Mouse (Mus musculus): ENCODE measurements around the gene Nkx2-5.

Gene Nkx2-5

DNA sequence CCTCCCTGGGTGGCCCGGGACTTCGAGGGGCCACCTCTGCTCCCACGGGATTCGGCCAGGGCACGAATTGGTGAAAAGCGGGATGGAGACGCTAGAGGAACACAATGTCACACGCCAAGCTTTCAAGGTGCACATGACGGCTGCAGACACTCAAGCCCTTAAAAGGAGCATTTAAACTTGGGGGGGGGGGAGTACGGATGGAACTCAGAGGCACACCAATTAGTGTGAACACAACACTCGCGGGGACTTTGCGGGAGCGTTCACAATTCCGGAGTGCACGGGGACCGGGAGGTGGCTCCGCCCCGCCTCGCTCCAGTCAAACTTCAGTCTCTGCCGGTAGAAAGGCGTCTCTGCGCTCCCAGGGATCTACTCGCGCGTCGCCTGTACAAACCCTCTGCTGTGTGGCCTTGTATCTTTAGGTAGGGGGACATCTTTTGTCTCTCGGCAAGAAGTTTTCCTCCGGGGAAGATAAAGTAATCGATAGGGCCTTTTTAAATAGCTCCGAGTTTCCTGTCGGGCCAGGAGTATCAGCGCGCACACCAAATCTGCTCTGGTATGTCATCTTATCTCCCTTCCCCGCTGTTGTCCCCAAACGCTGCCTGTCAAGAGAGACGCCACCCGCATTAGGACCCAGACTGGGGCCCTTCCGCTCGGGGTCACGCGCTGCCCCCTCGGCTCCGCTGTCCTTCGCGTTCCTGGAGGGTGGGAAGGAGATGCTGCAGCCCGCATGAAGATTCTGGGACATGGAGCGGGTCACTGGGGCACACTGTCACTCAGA, 5.7 kb upstream of the Nkx2-5 start:
- no peak for DNase-seq (ENCODE audit: low spot score)

DNA sequence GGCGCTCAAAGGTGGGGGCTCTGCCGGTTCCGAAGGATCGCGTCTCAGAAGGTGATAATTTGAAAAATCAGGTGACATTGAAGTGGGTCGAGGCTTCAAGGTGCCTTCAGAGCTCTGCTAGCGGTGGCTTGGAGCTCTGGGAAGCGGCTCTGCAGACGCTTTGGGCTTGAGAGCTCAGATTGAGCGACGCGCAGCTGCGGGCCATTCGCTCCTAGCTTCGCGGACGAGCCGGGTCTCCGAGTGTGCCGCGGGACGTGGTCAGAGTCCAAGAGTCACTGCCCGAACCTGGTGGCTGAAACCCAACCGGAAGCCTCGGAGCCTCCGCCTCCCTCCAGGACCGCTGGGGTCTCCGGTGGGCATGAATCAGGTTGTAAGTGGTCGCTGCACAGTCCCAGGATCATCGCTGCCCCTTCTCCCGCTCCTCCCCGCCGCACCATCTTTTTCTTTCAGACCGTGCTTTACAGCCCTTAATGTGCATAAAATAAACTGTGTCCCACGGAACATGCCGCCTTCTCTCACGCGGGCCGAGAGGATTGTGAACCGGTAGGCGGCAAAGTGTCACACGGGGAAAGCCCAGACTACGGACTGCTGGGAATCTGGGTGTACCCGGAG, 5.0 kb upstream of the Nkx2-5 start:
- DNase-seq (ENCODE audit: low spot score): no peak

DNA sequence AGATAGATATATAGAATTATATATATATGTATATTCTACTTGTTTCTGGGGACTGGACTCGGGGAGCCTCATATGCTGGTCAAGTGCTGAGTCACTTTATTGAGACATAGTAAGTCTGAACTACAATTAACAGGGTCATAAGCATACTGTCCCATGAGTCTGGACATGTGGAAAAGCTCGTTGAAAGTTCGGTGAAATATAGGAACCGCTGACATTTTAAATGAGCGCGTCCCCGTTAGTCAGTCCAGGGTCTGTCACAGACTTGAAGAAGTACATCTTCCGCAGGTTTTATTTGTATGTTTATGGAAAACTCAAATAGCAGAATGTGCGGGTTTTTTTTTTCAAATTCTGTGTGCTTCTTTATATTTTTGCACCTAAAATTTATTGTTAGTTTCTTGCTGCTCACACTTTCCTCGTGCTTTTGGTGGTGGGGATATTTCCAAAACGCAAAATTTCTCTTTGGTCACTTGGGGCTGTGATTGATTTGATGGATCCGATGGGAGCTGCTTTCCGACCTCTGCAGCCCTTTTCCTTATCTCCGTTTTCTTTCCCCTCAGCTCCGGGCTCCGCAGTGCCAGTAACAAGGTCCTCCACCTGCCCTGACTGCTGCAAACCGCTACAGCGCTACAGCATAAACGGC, 4.4 kb upstream of the Nkx2-5 start:
- DNase-seq (ENCODE audit: low spot score): no peak

DNA sequence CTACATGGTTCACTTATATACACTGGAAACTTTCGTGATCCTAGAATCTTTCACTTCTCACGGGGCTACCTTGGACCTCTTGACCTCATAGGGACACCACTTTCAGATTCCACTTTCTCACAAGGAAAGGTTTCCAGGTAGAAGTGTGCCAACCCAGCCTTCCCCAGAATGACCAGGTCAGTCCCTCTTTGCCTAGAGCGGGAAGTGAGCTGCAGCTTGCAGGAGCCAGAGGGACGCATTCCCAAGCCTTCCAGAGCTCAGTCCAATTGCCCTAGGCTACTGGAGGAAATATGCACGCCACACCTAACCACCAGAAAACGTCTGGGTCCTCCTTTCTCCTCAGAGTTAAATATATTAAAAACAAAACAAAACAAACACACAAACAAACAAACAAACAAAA, 3.4 kb upstream of the Nkx2-5 start:
- no peak for DNase-seq (ENCODE audit: low spot score)

DNA sequence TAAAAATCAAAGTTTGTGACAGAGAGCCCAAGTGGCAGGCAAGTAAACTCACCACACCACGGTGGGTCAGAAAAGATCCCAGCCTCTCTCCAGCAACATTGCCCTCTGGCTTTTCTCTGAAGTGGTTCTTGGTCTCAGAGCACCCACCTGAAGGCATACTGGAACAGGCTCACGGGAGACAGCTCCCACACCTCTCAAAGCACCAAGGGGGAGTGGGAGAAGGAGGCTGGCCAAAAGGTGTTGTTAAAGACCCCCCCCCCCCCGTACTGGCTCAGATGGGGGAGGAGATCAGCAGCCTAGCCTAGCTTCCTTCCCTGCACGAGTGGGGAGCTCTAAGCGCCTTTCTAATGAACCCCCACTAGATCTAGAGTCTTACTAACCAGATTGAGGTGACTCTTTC, 3.0 kb upstream of the Nkx2-5 start:
- DNase-seq (ENCODE audit: low spot score): no peak

DNA sequence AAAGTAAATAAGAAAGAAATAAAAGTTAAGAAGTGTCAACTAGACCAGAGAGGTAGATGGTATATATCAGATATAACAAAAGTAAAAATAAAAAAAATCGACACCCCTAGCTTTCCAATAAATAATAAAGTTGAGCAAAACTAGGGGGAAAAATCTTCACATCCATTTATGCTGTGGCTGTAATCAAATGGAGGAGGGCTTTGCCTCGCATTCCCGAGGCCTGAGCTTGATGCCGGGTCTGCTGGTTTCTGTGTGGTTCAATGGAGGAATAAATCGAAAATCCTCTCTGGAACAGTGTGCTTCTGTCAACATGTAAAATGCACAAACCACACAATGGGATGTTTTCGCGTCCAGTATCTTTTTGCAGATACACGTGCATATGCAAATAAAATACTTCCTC, 1.6 kb upstream of the Nkx2-5 start:
- no peak for DNase-seq (ENCODE audit: low spot score)

DNA sequence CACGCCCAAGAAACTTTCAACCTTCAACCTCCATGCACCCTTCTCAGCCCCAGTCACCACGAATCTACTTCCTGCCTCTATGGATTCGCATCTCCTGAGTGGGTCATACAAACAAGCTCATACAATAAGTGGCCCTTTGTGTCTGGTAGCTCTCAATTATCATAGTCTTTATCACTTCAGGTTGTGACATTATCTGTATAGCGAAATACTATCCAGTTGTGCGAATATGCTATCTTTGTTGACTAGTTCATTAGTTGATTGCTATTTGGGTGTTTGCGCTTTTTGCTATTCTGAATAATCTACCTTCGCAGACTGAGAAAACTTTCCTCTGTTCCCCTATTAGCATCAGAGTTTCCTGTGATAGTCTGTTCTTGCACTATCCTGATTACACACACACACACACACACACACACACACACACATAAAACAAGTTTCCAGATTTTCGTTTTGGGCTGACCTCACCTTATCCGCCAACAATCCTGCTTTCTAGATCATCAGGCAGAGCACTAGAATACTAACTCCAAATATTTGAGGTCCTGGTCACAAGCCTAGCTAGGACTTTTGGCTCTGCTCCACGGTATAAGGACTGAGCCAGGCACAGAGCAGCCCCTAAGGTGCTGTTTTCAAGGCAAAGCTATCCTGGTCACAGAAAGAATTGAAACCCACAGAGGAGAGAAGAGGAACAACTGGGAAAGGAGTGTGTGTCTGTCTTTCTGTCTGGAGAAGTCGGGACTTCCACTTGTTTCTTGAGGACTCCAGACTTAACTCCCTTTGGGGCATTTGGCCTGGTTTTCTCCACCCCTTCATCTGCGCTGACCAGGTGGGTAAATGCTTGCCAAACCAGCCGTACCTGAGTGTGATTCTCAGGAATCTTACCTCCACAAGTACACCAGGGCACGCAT, 591 bp upstream of the Nkx2-5 start:
- no peak for DNase-seq (ENCODE audit: low spot score)

DNA sequence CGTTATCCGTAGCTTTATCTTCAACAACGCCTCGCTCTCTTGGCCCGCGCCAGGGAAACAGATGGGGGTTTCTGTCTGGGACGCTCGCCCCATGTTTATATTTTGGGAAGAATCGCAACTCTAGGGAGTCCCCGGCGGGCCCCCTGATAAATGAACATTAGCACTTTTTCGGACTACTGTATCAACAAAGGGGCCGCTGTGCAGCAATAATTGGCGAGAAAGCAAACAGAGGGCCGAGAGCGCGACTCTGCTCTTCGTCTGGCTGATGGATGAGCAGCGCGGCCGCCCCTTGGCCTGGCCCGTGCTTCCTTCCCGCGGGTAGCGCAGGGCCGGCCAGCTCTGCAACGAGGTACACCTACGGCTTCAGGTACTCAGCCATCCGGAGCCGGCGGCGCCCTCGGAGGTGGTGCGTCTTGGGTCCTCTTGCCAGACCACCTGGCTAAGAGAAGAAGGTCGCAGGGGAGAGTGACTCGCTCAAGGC, 398 bp downstream of the Nkx2-5 start:
- DNase-seq (ENCODE audit: low spot score): no peak

DNA sequence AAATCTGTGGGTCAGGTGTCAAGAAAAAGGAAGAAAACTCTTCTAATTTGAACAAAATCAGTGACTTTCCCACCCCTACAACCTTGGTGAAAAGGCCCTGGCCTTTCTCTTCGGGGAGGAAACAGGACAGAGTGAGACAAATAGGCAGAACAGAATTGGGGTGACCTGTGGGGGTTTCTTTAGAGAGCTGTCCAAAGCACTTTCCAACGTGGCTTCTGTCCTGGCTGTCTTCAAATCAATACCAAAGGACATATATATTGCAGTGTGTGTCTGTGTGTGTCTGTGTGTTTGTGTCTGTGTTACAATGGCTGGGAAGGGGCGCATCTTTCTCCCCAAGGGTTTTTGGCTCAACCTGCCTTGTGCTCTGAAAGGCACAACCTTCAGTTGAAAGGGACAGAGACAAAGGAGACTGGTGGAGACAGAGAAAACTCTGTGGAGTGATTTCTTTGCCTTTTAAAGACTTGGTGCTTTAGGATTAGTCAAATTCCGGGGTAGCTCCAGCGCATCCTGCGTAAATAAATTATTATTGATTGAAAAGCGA, 1.0 kb downstream of the Nkx2-5 start:
- DNase-seq (ENCODE audit: low spot score): no peak

DNA sequence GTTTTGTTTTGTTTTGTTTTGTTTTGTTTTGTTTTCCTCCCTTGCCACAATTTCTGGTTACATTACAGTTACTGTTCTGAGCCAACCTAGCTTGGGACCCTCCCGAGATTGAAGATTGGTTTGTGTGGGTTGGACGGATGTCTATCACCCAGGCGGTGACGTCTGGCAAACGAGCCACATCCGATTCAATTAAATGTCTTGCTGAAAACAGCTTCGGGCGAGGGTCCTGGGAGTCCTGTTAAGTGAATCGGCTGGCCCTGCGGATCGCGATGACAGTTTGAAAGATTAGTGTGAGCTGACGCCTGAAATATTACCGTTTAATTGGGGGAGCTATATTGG, 1.6 kb downstream of the Nkx2-5 start:
- no peak for DNase-seq (ENCODE audit: low spot score)

DNA sequence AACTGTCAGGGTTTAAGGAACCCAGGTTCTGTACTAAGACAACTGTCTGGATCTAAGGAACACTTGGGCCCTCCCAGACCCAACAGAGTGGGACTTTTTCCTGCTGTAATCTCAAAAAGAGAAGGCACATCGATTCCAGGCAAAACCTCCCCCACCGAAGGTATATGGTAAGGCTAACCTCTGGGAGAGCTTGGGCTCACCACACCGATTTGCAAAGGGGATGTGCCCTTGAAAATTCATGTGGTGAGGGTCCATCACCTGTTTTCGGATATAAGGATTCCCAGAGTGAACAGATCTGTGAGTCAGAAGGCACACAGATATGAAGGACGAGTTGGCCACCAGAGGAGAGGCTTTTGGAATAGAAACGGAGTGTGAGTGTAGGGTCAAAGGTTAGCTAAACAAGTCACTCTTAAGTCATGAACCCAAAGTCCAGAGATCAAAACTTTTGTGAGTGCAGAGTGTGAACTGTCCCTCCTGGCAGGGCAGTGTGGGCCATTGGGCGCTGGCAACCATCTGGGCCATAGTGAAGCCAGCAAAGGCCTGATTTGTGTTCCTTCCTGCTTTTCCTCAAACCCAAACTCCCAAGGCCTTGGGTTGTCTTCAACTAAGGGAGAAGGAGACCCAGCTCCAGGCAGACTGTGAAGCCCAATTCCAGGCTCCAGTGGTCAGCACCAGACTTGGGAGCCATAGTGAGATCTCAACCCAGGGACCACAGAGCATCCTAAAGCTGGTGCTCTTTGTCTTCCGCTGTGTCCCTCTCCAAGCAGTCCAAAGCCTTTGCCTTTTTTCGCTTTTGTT, 2.2 kb downstream of the Nkx2-5 start:
- no peak for DNase-seq (ENCODE audit: low spot score)

DNA sequence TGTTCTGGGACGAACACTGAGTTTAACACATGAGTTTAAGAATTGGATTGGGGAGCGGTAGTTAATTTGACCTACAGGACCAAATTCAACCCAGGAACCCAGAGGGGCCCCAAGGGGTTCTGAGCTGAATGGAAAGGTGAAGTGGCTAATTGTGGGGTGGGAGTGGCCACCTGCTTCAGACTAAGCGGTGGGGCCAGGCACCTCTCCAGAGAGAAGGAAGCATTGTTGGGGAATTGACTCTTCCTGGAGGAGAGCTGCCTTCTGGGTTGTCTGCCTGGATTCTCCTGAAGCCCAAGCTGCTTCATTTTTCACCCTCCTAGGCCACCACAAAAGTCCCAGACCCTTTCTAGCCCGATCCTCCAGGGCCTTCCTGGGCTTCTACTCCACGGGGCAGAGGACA, 2.8 kb downstream of the Nkx2-5 start:
- no peak for DNase-seq (ENCODE audit: low spot score)

DNA sequence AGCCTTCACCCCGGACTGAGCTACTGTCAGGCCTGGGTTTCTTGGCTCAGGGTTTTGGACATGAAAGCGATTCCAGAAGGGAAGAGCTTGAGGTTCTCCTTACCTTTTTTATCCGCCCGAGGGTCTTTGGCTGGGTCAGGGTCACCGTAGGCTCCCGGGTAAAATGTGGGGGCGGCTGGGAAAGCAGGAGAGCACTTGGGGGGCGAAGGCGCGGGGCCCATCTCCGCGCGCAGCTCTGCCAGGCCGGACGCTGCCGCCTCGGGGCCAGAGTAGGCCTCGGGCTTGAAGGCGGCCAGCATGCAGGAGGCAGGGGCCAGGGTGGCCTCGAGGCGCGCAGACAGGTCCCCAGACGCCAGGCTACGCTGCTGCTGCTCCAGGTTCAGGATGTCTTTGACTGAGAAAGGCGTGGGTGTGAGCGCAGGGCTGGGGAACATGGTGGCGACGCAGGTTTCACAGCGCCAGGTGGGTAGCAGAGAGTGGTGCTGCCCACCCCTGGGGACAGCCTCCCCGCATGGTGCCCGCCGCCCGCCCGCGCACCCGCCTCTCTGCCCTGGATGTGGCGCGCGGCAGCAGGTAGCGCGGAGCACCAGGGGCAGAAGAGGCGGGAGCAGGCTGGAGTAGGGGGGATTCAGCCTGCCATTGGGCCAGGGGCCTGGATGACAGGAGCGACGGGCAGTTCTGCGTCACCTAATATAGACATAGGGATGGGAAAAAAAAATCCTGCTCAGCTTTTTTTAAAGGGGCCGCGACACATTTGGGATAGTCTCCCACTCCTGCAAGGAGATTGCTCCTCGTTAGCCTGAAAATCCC, 3.7 kb downstream of the Nkx2-5 start:
- no peak for DNase-seq (ENCODE audit: low spot score)

DNA sequence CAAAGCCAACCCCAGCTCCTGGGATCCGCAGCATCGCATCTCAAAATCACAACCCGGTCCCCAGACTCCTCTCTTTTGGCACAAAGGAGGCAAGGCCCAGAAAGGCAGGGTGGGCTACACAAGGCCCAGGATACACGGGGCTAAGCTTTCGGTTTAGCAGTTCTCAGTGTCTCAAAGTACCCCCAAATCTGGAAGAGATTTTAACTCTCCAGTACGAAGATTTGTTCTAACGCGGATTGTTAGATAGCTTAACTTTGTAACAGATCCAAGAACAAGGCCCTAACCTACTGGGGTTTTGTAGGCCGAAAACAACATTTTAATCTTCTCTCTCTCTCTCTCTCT, 4.4 kb downstream of the Nkx2-5 start:
- no peak for DNase-seq (ENCODE audit: low spot score)

DNA sequence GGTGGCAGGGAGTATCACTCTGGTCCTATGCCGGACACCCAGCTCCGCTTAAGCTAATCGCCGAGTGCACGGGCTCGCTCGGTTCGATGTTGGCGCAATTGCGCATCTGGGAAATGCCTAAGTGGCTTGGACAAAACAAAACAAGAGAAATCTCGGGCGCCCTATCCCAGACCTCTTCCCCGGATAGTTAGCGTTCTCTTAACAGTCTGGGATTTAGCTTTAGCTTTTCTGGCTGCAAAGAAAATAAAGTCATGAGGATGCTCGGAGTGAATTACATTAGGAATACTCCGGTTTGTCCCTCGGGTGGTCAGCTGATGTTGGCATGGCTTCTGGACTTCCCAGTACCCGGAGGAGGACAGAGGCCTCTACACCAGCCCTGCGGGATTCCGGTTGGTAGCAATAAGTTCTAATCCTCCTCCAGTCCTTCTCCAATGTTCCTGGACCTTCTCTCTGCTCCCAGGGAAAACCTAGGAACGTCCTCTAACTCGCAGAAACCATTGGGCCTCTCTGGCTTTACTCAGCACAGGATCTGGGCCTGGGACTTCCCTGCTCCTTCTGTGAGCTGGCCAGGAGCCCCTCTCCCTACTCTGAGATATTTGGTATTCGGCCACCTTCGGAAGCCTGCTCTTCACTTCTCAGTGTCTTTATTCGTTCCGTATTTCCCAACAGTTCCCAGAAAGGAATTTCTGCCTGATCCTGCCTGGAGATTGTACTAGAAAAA, 4.9 kb downstream of the Nkx2-5 start:
- no peak for DNase-seq (ENCODE audit: low spot score)

DNA sequence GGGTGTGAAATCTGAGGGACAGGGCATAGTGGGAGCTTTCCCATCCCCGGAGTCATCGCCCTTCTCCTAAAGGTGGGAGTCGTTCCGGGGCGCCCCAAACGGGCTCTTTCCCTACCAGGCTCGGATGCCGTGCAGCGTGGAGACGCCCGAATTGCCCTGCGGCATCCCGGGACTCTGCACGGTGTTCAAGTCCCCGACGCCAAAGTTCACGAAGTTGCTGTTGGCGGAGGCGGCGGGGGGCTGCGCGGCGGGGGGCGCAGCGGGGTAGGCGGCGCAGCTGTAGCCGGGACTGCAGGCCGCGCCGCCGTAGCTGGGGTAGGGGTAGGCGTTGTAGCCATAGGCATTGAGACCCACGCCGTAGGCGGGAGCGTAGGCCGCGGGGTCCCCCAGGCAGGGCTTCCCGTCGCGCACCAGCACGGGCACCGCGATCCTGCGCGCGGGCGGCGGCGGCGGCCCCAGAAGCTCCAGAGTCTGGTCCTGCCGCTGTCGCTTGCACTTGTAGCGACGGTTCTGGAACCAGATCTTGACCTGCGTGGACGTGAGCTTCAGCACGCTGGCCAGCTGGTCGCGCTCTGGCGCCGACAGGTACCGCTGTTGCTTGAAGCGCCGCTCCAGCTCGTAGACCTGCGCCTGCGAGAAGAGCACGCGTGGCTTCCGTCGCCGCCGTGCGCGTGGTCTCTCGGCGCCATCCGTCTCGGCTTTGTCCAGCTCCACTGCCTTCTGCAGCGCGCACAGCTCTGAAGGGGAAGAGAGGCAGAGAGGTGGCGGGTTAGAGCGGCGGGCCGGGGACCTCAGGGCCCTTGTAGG, 5.7 kb downstream of the Nkx2-5 start:
- DNase-seq (ENCODE audit: low spot score): no peak

DNA sequence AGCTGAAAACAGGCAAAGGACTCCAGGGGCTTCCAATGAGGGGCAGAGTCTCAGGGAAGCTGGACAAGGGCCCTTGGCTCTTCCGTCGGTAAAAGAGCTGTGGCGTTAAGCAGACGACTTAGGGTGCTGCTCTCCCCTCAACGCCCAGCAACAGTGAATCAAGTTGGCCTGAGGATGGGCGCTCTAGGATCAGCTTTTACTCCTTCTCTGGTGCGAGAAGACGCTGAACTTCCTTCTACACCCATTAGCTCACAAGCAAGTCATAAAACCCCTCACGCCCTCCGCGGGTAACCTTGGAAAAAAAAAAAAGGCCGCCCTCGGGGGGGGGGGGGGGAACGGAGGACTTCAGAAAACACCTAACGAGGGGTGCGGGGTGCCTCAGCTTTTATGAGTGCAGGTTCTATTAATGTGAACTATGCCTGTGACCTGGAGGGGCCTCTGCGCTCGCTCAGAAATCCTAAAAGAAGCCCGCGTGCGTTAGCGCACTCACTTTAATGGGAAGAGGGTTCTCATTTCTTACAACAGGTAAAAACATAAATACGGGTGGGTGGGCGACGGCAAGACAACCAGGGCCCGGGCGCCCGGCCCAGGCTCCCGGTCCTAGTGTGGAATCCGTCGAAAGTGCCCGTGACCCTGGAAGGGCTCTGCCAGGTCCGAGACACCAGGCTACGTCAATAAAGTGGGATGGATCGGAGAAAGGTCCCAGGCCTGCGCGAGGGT, 6.5 kb downstream of the Nkx2-5 start:
- no peak for DNase-seq (ENCODE audit: low spot score)

DNA sequence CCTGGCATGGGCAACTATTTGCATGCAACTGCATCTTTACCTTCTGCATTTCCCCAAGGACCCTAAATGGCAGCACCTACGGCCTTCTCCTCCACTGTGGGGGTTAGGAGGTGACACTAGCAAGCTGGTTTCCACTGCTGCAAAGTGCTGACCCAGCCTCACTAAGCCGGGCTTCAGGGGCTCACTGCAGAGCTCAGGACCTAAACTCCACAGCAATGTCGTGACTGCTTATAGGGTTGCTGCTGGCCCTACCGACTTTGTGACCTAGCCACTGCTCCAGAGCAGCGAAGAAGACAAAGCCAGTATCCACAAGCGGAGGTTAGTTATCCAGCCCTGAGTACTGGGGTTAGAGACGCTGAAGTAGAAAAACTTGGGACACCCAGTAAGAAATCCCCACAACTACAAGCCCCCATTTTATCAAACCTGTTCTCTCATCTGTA, 7.2 kb downstream of the Nkx2-5 start:
- DNase-seq (ENCODE audit: low spot score): no peak

Measured in ovary, postnatal 14 days (tissue).